Mouse (Mus musculus) A20 (cell line): ENCODE measurements around the gene Dkk1.
A peak's percentile ranks its signal among the peaks of the same experiment; 100 is the strongest.
"Not testable (repeated sequence)": the region's sequence is repeated elsewhere in the genome, so short reads cannot be mapped to it uniquely, and the experiment has no call there.

ENCODE experiments used
- DNase-seq: peaks from one replicate; pipeline ENCODE4 v3.0.0-alpha.2; 2011; ENCODE audit warnings: low read depth, low spot score

Dkk1 gene

DNA sequence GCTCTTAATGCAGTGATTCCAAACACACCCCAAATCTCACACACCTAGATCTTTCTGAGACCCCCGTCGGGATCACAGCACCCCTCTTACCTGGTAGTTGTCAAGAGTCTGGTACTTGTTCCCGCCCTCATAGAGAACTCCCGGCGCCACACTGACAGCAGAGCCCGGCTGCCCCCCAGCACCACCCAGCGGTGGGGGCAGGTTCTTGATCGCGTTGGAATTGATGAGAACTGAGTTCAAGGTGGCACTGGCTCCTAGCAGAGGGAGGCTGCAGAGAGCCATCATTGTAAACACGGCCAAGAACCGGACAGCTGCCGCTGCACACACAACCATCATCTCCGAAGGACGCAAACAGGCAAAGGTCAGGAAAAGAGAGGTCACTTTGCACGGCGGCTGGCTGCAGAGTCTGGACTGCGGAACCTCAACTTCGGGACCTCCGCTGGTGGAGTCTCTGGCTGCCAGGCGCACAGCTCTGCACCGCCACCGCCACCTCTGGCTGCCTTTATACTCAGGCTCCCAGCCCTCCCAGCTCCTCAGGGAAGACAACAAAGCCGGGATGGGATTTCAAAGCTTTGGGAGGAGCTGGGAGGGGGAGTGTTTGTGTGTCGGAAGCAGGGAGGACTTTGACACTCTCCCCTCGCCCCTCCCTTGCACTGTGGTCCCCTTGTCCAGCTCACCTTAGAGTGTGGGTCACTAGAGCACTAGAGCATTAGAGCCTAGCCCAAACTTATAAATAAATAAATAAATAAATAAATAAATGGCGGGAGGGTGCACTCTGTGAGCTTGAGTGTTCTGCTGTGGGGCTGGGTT lies at the start of gene Dkk1:
TSS of gene Dkk1 (minus strand) at position 622 of the 810 bp plus-strand sequence.
- no peak for DNase-seq

DNA sequence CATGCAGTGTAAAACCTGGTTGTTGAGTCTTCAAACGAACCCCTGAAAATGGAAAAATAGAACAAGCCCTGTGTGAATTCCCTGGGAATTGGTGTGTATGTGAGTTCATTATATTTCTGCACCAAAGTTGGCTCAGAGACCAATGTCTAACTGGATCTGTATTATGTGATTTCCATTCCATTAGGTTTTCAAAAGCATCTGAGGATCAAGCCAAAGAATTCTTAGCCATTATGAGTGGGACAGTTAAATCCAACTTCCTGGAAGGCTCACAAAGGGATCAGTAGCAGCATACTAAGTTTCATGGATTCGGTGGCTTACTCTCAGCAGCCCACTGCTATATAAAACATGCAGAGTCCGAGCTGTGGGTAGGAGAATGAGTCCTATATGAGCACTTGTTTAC lies 36.9 kb upstream of the Dkk1 start:
- DNase-seq, result no peak

DNA sequence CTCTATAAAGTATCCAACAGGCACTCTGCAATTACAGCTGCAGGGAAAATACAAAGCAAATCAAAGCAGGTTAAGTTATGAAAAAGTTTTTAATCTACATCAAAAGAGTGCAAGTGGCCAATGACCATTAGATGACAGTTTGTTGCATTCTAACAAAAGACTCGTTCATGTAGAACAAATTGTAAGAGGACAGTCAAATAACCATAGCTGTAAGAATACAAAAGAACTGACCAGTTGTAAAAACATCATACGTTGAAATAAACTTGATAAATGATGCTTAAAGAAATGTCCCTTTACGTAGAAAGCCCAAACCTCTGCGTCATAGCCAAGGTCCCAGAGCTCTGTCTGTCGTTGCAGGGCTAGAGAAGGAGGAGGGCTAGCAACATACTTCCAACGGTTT lies 15.1 kb upstream of the Dkk1 start:
- DNase-seq, result no peak

DNA sequence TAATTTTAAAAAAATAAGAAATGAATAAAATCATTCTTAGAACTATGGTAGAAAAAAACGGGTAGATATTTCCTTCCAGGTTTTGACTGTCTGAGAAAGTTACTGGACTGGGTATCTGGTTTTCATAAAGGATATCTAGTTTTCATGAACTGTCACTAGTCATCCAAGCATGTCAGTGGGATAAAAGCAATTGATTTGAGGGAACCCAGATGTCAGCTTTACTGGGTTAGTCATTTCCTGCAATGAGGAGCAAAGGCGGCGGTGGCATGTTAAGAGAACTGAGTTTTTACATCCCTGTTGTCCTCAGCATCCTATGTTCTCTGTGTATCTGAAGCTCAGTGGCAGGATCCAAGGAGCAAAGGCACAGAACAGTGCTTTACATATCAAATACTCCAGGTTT lies 14.4 kb upstream of the Dkk1 start:
- no peak for DNase-seq

DNA sequence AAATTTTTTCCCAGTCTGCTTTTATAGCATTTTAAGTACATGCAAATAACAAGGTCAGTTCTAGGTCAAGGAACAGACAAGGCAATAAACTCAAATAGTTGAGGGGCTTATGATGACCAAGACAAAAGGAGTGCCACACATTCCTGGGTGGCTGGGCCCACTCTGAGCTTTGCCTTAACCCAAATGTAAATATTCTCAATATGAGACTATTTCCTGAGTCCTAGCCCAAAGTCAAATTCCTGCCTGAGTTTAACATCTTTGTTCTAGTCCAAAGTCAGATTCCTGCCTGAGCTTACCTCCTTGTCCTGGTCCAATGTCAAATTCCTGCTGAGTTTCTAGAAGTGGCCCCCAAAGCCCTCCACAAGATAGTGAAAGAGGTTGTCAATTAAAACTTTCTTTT lies 8.6 kb upstream of the Dkk1 start:
- no peak for DNase-seq

DNA sequence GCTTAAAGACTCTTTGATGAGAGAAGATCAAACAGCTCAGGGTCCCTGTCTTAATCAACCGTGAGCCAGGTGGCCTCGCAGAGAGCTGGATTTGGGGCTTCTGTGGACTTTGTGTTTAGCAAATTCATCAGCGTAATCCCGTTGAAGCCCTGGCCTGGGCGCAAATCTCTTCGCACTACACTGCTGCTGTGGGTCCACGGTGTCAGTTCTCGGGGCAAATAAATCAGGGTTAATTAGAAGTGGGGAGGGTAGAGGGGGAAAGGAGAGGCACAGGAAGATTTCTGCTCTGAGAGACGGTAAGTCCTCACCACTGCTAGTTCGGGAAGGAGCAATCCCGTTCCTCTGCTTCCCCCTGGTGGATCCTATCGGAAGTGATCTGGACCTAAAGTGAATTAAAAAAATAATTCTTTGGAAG lies 5.0 kb upstream of the Dkk1 start:
- peak; percentile 6 for DNase-seq

DNA sequence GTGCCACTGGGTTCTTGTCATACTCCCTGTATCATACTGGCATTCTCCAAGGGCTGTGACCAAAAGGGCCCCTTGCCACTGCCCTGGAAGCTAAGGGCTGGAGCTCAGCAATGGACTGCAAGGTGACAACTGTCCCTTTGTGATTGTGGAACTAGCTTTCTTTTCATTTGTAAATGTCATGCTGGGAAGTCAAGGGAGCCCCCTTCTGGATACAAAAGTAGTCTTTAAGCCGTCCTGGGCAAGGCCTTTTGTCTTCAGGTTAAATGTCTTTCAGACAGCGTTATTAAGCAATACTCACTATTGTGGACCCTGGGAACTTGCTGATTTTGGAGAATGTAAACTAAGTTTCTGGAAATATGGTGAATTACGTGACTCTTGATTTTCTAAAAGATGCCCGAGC lies 4.3 kb upstream of the Dkk1 start:
- DNase-seq, result no peak

DNA sequence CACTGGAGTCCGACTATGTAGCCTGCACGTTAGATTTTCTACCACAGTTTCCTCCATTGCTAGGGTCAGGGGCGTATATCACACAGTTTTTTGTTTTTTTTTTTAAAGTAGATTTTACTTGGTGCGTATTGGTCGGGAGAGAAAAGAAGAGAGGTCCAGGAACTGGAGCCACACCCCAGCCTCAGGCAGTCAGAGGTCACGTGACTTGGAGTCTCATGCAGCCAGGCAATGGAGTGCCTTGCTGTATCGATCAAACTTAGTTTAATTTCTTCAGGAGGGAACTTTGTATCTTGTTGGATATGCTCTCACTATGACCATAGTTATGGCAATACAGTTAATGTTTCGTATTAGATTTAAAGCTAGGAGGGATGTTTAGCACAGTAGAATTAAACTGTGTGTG lies 2.8 kb upstream of the Dkk1 start:
- DNase-seq, result no peak

DNA sequence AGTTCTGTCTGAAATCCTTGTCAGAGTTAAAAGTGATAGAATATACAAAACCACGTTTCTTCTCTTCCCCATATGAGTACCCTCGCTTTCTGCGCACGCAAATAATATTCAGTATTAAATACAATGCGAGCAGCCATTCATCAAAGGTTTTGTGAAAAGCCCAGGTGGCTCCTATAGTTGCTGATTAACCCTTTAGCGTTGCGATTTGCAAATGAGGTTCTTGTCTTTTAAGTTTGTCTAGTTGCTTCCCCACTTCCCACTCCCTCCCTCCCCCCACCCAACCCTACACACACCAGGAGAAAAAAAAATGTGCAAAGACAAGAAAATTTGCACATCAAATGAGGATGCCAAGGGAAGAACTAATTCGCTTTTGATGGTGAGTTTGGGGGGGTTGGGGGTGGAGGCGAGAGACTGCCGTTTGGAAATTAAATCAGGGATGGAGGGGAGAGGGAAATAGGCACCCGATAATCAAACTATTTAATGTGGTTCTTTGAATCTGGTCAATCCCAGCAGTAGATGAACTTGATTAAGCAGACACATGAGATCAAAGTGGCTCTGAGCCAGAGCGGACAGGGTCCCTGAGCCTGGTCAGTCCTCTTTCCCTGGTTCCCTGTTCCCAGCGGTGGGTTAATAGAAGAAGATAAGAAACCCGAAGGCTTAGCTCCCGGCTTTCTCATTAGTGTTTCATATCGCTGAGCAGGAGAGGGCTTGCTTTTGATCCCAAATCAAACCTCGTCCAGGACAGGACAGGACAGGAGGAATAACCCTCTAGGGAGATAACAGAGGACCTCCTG lies 586 bp upstream of the Dkk1 start:
- no peak for DNase-seq

DNA sequence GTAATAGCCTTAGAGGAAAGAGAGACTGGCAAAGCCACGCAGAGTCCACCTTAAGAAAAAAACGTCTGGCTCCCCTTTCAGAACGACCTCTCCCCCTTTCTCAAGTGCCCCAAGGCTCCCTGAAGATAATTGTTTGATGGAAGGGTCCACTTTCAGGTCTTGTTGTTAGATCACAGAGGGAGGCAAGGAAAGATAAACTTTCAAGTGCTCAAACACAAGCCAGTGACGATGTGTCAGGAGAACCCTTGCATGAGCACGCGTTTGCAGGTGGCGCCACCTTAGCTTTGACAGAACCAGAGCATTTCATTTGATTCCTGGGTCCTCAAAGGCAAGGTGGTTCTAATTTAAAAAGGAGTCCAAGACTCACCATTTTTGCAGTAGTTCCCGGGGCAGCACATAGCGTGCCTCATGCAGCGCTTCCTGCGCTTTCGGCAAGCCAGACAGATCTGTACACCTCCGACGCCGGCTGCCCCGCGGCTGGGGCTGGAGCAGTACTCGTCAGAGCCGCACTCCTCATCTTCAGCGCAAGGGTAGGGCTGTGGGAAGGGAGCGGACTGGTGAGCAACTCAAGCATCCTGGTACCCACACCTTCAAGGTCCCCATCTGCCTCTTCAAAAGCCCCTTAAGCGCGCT lies 938 bp downstream of the Dkk1 start:
- DNase-seq, result no peak

DNA sequence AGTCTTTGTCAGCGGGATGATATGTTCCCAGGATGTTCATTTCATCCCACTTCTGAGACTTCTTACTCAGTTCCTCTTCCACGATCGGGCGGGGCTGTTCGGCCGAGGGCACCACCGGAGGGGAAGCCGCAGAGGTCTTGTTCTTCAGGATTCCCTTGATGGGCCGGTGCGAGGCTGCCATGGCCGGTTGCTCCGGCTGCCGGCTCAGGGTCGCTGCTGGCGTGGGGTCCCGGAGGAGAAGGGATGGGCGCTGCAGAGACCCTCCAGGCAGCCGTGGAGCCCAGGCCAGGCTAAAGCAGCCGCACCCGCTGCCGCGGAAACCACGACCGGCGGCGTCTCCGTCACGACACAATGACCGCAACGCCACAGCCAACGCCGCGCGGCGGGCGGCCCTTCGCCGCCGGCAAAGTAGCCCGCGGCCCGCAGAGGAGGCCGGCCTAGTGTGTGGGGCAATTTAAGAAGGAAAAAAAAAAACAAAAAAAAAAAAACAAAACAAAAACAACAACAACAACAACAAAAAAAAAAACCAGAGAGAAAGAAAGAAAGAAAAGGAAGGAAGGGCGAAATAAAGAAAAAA lies 10.0 kb downstream of the Dkk1 start:
- not testable (repeated sequence) for DNase-seq

DNA sequence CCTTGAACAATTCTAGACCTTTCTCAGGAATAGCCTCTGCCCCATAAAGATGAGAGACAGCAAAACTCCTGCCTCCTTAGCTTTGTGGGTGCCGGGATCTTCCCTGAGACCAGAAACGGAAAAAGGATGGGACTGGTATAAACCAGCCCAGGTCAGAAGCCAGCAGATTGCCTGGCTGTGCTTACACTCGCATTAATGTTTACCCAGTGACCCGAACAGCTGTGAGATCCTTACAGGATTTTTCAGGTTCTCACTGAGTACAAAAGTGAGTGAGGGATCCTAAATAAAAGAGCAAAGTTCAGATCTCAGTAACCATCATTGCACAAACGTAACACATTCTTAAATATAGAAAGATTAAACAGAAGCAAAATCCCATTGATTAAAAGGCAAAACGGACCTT lies 32.7 kb downstream of the Dkk1 start:
- no peak for DNase-seq

DNA sequence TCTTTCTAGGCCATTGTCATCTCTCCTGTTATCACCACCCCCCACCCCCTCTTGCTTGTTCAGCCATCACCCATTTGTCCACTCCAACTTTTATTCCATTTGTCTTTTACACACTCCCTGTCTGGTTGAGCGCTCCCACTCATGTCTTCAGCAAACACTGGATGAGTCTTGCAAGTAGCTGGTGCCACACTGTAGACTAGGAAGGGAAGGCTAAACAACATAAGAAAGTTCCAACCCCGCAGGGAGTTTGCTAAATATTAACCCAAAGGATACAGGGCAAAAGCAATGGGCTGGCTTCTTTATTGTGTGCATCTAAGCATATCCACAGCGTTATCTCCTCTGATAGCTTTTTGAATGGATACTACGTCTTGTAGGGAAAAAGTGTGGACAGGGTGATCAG lies 39.0 kb downstream of the Dkk1 start:
- DNase-seq, result no peak

DNA sequence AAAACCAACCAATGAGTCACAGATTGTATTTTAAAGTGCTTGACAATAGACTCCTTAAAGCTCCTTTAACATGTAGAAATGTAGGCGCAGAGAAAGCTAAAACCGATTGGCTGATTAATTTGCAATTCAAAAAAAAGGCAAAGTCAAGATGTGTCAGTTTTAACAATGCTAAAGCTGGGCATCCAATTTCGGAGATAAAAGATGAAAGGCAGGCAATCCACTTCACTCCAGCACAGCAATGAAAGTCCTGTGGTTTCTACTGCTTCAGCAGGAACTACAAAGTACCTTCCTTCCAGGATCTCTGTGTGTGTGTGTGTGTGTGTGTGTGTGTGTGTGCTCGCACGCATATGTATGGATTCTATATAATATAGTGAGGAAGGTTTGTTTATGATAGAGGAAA lies 44.0 kb downstream of the Dkk1 start:
- no peak for DNase-seq
